Mouse (Mus musculus) stomach, postnatal 0 days (tissue): ENCODE results near the gene Nectin4.

Source experiments
- CTCF ChIP-seq: IDR thresholded peaks from 2 replicates; pipeline ENCODE4 v1.5.1; 2016; ENCODE audit warnings: antibody characterized with exemption, low read depth, mild to moderate bottlenecking, moderate library complexity
- EP300 ChIP-seq: optimal IDR thresholded peaks from 2 replicates; pipeline ENCODE3; 2016; ENCODE audit warnings: antibody characterized with exemption

GRCm38 (mm10) chr1:171432158-171432557, 62.3 kb downstream of the Nectin4 start:
- TF ChIP-seq CTCF (no peak), EP300 (no peak)
